Mouse (Mus musculus) layer of hippocampus, adult 8-10 months (tissue): Measurements from ENCODE around the gene Pcsk4. TPM values are rescaled to one million over a fixed set of nuclear protein-coding genes. Genes with fewer than 3 reads are reported as not detected.

Experiments used
- DNase-seq, 2 experiments: peaks; one replicate each; pipeline ENCODE4 v3.0.0; 2022; ENCODE audit warnings: low spot score in 2 of 2
- microRNA-seq, 2 experiments: library from miRNA; unstranded; fragments of <30 nt; microRNA quantifications; one replicate each; pipeline ENCODE4 v1.2.0; 2022
- total RNA-seq, 4 experiments: library from RNA; stranded (reverse); gene quantifications; 2 replicates each; pipeline ENCODE4 v1.2.4; 2022

The Pcsk4 gene
- total RNA-seq, 4 experiments from 2014 or later = 3.3 to 6.4 (median 4.1) TPM

DNA sequence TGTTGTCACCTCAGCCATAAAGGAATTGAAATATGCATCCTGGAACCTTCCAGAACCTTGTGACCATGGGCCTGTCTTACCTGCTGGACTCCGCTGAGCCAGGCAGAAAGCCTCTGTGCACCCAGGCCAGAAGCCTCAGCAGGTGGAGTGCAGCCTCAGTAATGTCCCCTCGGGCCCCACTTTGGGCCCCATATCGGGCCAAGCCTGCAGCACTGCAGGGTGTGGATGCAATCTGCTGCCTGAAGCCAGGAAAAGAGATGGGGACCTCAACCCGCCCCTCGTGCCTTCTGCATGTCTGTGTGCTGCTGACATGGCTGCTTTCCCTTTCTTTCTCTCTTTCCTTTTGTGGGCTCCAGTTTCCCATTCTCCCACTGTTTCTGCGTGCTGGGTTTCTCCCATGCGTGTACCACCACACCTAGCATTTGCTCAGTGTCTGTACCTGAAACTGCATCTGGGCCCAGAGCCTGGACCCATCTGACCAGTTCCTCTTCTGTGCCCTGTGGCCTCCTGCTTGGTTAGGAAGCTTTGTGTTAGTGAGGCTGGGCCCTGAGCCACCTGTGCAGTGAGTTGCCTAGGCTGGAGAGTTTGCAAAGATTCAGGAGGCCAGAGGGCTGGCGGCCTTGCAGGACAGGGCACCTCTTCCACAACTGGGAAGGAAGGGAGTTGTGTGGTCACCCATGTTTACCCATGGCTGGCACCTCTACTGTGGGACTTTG lies 57.3 kb downstream of the Pcsk4 start:
- DNase-seq = no peak

Small RNA genes within 50 kb of the gene (microRNA-seq; reads per million reads assigned to microRNA genes)
- gene Mir6911 = 1.8 to 3.2 reads per million in 2 experiments

Other genes with a start within 250 kb of the Pcsk4 start
- 10 to 100 TPM; 19.9 to 52.8 (median 29.8) TPM for gene Sbno2, start 223.9 kb downstream of the Pcsk4 start, total RNA-seq
- gene Stk11, start 213.7 kb downstream of the Pcsk4 start, total RNA-seq = 100 to 1,000 TPM in 1 of 4 experiments, 10 to 100 TPM in 3; 94.2 to 111 (median 96.5) TPM
- gene Atp5d, start 190.9 kb downstream of the Pcsk4 start, total RNA-seq = 100 to 1,000 TPM; 315 to 328 (median 323) TPM
- 100 to 1,000 TPM; 295 to 345 (median 308) TPM for gene Cbarp, start 188.7 kb downstream of the Pcsk4 start, total RNA-seq
- 10 to 100 TPM; 47.2 to 63.6 (median 58.0) TPM for gene Midn, start 181.2 kb downstream of the Pcsk4 start, total RNA-seq
- 100 to 1,000 TPM in 2 of 4 experiments, 10 to 100 TPM in 2; 75.7 to 148 (median 96.4) TPM for gene Cirbp, start 163.5 kb downstream of the Pcsk4 start, total RNA-seq
- 1 to 10 TPM; 1.8 to 9.0 (median 6.2) TPM for gene 1600002K03Rik, start 156.6 kb downstream of the Pcsk4 start, total RNA-seq
- 1 to 10 TPM; 7.4 to 8.3 (median 7.9) TPM for gene Efna2, start 150.0 kb downstream of the Pcsk4 start, total RNA-seq
- gene Mum1, start 103.1 kb downstream of the Pcsk4 start, total RNA-seq = 10 to 100 TPM; 44.5 to 51.5 (median 45.6) TPM
- 100 to 1,000 TPM; 190 to 206 (median 201) TPM for gene Ndufs7, start 80.4 kb downstream of the Pcsk4 start, total RNA-seq
- gene Gamt, start 68.5 kb downstream of the Pcsk4 start, total RNA-seq = 10 to 100 TPM; 22.4 to 34.7 (median 27.9) TPM
- 10 to 100 TPM; 84.8 to 98.3 (median 91.6) TPM for gene Dazap1, start 68.0 kb downstream of the Pcsk4 start, total RNA-seq
- 1,000 to 10,000 TPM in 1 of 4 experiments, 100 to 1,000 TPM in 3; 755 to 1,005 (median 888) TPM for gene Rps15, start 37.0 kb downstream of the Pcsk4 start, total RNA-seq
- 100 to 1,000 TPM in 3 of 4 experiments, 10 to 100 TPM in 1; 90.4 to 113 (median 110) TPM for gene Apc2, start 33.5 kb downstream of the Pcsk4 start, total RNA-seq
- 10 to 100 TPM; 20.4 to 27.1 (median 23.3) TPM for gene 2310011J03Rik, start 9.0 kb downstream of the Pcsk4 start, total RNA-seq
- 10 to 100 TPM in 2 of 4 experiments, 1 to 10 TPM in 2; 9.2 to 12.3 (median 10.2) TPM for gene Reep6, start 455 bp upstream of the Pcsk4 start, total RNA-seq
- gene Adamtsl5, start 18.9 kb upstream of the Pcsk4 start, total RNA-seq = 1 to 10 TPM; 5.8 to 7.4 (median 6.7) TPM
- 10 to 100 TPM; 18.0 to 36.4 (median 30.4) TPM for gene Plk5, start 27.0 kb upstream of the Pcsk4 start, total RNA-seq
- gene Mex3d, start 58.2 kb upstream of the Pcsk4 start, total RNA-seq = 10 to 100 TPM; 17.0 to 19.6 (median 18.3) TPM
- gene Mbd3, start 70.1 kb upstream of the Pcsk4 start, total RNA-seq = 100 to 1,000 TPM; 149 to 154 (median 150) TPM
- gene Uqcr11, start 77.3 kb upstream of the Pcsk4 start, total RNA-seq = 100 to 1,000 TPM; 320 to 446 (median 390) TPM
- gene Tcf3, start 104.1 kb upstream of the Pcsk4 start, total RNA-seq = 10 to 100 TPM; 29.5 to 33.9 (median 32.2) TPM
- gene Onecut3, start 165.3 kb upstream of the Pcsk4 start, total RNA-seq = under 1 TPM in 1 of 4 experiments, not detected in 3; 0.06 TPM
- 1 to 10 TPM in 1 of 4 experiments, under 1 TPM in 3; 0.11 to 1.2 (median 0.17) TPM for gene Atp8b3, start 209.6 kb upstream of the Pcsk4 start, total RNA-seq
- gene Rexo1, start 232.1 kb upstream of the Pcsk4 start, total RNA-seq = 10 to 100 TPM; 45.3 to 53.2 (median 49.5) TPM
- gene Klf16, start 247.8 kb upstream of the Pcsk4 start, total RNA-seq = 10 to 100 TPM; 47.5 to 51.9 (median 49.3) TPM